Mouse (Mus musculus): ENCODE results near the gene Tmem117. TPM values are rescaled to one million over a fixed set of nuclear protein-coding genes. Genes with fewer than 3 reads are reported as not detected.

The Tmem117 gene
- 1 to 10 TPM; 8.0 to 8.4 TPM for total RNA-seq (2021)

DNA sequence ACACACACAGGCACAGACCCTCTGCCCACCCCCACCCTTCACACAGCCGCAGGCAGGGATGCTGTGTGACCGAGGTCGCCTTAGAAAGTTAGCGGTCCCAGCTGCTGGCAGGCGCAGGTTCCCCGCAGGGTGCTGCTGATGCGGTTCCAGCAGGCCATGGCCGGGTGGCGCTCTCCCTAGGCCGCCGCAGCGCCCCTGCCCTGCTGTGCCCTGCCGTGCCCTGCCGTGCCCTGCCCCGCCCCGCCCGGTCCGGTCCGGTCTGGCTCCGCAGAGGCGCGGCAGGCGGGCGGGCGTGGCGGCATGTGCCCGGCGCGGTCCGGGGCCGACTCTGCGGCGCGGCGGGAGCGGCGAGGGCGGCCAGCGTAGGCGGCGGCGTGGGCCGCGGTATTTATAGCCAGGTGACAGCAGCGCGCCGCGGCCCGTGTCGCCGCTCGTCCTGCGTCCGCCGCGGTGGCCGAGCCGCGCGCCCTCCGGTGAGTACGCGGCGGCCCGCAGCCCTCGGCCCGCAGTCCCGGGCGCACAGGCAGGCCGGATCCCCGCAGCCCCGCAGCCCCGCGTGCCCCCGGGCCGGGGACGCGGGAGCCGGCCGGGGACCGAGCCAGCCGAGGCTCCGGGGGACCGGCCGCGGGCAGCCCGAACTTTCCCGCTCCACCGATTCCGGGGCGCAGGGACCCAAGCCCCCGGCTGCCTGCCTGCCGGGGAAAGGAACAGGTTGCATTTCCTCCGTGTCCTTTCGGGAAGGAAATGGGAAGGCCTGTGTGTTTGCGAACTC lies at the start of gene Tmem117:
TSS of gene Tmem117 (plus strand) at position 403 of the 772 bp plus-strand sequence.
- intact Hi-C loops (cut with DNase I) = no loop called here
- DNase-seq (ENCODE audit: low spot score in 2 of 2) = peak; percentile 22 to 62

DNA sequence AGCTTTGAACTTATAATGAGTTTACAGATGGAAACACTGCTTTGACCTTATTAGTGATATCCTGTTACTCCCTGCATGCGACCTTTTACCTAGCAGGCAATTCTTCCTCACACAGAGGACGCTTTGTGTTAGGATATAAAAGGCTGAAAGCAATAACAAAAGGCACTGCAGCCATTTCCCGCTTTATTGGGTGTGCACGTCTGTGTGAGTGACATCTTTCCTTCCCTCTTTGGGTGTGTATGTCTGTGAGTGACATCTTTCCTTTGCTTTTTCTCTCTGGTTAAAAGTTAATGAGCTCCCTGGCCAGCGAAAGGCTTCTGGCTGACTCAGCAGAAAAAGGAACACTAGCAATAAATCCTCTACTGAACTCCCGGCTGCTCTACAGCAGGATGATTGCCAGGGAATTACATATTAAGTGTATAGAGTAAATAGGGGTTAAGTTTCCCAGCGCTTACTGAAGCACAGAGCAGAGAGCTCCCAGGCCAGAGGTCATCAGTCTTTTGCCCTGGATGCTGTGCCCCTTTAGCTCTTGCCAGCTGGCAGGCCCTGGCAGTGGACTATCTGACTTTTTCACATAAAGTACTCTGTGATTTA lies 46.9 kb upstream of the Tmem117 start:
- DNase-seq (ENCODE audit: low spot score in 2 of 2) = no peak
- intact Hi-C loops (cut with DNase I) = no loop called here

DNA sequence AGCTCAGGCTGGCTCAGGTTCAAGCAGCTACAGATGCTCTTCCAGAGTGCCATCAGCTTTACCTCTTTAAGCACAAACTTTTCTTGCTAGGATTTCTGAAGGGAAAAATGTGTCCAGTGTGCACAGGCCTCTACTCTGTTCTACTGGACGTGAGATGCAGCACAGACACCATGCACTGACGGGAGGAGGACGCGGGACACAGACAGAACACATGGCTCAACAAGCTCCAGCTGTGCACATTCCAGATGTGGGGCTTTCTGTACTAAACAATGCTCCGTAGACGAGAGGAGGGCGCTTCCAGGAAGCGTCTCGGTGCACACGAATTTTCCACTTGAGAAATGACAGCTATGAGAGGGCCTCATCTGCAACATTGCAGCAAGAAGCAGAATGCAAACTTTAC lies 45.9 kb upstream of the Tmem117 start:
- intact Hi-C loops (cut with DNase I) = no loop called here

DNA sequence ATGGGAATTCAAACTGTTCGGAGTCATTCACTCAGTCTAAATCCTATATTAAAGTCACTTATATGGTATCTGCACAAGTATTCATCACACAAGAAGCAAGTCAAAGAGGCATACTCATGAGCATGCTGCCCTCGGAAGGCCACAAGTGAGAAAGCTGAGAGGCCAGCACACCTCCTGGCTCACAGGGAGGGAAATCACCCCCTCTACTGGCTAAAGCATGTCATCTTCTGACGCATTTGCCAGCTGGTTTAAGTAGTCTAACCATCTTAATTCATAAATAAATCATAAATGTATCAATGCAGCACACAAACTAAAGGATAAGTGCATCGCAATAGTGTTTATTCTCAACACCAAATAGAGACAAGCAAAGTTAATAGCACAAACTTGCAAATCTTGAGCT lies 44.3 kb upstream of the Tmem117 start:
- intact Hi-C loops (cut with DNase I) = no loop called here
- no peak for DNase-seq (ENCODE audit: low spot score in 2 of 2)

More for the DNA sequence above, 45.9 kb upstream of the Tmem117 start:
- DNase-seq (ENCODE audit: low spot score in 2 of 2) = no peak

DNA sequence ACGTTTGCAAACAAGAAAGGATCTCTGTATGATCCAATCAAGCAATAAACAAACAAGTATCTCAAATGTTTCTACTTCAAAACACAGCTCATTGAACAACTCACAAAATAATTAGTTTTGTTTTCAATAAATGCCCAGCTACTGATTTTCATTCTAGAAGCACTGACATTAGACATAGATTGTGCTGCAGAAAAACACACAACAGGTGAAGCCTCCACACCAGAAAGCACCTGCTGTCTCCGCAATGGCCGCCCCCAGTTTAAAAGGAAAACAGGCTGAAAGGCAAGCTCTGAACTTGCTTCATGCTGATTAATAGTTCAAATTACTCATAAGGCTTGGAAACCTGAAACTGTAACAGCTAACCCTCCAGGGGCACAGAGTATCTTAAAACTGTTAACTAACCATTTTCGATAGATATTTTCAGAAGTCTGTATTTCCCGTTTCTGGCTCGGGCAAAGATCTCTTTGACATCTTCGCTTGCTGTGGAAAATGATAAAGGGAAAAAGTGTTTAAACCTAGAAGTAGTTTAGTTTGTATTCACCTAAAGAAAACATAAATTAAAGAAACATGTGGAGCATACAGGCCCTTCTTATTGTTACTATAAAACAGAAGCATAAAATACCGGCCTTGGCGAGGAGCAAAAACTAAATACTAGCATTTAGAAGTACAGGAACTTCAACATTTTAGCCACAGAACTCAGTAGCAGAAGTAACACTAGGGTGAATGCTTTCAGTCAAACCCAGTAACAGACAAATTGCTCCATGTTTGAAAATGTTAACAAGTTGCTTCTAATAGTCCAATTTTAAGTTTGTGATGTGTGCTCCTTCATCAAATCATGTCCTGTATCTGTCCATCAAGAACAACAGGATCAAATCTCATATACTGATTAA lies 41.0 kb upstream of the Tmem117 start:
- intact Hi-C loops (cut with DNase I) = no loop called here
- DNase-seq (ENCODE audit: low spot score in 2 of 2) = no peak

DNA sequence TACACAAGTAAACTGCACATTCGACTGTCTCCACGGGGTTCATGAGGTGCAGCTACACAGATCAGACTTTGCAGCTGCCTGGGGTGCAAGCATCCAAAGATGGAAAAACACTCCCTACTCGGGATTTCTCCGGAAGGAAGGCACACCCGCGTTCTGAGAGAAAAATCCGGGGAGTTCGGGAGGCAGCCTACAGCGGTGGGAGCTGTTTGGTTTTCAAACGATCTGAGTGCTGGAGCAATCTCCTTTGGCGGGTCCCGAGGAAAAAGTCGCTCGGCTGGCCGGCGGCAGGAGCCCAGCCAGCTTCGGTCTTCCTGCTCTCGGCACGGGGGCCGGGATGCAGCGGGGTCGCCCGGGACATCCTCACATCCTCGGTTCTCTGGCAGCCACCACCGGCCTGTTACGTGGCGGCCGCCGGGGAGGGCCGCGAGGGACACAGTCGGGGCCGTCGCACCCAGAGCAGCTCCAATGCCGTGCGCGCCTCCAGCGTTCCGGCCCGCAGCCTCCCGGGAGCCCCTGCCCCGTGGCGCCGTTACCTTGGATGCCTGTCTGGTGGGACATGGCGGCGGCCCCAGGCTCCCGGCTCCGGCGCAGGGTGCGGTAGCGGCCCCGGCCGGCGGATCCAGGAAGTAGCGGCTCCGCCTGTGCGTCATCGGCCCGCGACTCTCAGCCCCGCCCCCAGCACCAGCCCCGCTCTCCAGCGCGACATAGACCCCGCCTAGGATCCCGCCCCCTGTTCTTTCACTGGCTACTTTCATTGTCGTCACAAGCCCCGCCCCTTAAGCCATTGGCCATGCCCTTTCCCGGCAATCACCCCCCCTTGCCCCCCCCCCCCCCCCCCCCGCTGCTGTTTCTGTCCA lies 39.6 kb upstream of the Tmem117 start, which contains the start of gene Twf1:
TSS of gene Twf1 (minus strand) at position 671 of the 857 bp plus-strand sequence.
- intact Hi-C loops (cut with DNase I) = no loop called here
- DNase-seq (ENCODE audit: low spot score in 2 of 2) = peak; percentile 97

DNA sequence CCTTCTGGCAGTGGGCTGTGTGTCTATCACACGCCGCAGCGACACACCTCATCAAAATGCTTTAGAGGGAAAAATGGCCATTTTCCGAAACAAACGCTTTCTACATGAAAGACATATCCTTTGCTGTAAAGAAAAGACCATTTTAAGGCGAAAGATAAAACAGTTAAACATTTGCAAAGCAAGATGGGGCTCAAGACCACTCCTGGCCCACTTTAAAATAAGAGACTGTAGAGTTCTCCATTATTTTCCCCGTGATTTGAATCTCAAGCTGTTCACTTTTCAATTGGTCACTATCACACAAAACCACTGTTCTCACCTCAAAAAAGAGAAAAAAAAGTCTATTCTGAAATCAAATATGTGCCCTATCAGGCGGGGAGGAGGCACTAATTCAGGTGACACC lies 38.9 kb upstream of the Tmem117 start:
- no peak for DNase-seq (ENCODE audit: low spot score in 2 of 2)
- intact Hi-C loops (cut with DNase I) = no loop called here

DNA sequence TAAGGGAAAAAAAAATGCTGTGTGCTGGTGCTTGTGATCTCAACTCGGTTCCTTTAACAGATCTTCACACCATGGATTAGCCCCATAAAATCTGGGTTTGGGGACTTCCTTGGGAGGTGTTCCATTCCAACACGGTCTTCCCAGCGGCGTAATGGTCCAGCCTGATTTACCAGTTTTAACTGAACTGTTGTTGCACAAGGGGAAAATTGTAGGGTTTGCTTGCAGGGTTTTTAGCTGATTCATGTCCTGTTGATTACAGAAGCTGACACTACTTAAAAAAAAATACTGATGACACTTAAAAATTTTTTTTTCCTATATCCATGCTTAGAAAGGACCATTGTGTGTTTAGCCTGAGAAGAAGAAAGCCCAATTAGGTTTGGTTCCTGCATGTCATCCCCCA lies 37.7 kb upstream of the Tmem117 start:
- intact Hi-C loops (cut with DNase I) = no loop called here
- no peak for DNase-seq (ENCODE audit: low spot score in 2 of 2)

DNA sequence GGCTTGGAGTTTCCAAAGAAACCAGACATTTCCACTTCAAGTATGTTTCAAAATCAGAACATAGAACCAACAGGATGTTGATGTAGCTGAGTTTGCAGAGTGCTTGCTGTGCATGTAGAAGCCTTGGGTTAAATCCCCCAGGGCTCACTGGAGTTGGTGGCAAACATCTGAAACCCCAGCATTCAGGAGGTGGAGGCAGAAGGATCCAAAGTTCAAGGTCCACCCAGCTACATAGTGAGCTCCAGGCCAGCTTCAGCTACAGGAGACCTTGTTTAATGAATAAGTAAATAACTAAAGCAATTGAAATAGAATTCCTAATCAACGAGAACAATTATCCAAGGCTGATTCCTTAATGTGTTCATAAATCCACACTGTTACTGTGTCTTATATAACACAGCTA lies 35.4 kb upstream of the Tmem117 start:
- DNase-seq (ENCODE audit: low spot score in 2 of 2) = no peak
- intact Hi-C loops (cut with DNase I) = no loop called here

DNA sequence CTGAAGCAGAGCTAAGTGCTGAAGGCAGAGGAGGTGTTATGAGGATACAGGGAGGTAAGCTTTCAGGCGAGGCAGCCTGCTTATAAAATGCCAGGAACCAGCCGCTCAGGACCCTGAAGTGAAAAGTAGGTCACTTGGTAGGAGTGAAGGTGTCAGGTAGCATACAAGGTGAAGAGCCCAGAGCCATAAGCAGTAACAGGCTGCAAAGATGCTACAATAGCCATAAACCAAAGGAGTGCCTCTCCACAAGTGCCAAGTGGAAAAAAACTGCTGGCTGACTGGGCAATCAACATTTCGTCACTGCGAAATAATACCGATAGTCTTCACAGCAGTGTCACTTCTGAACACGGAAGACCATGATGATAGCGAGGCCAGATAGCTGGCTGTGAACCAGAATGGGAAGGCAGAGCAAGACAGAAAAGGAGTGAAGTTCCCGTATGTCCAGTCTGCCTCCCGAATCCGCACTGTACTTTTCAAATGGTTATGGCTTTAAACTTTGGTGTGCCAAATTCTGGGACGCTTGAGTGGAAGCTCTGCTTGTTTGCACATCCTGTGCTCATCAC lies 28.8 kb upstream of the Tmem117 start:
- no peak for DNase-seq (ENCODE audit: low spot score in 2 of 2)
- intact Hi-C loops (cut with DNase I) = loop anchor here (5.0 kb wide), 1 partner anchor 43 kb away; no protein-coding TSS in a partner anchor

DNA sequence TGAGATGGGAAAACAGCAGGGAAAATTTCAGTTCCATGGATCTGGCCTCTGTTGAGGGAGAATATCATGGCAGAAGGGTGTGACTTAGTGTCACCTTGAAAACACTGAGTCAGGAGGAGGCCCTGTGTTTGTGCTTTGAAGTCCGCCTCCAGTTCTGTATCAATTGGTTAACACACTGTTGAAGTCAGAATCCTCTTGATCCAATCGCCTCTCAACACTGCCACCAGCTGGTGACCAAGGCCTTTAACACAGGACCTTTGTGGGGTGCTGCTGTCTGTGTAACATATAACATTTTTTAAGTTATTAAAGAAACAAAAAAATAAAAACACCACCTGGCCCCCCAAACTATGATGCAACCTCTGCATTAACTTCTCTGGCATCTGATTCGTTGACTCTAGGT lies 27.7 kb upstream of the Tmem117 start:
- intact Hi-C loops (cut with DNase I) = loop anchor here (5.0 kb wide), 1 partner anchor 44 kb away; no protein-coding TSS in a partner anchor
- DNase-seq (ENCODE audit: low spot score in 2 of 2) = no peak

DNA sequence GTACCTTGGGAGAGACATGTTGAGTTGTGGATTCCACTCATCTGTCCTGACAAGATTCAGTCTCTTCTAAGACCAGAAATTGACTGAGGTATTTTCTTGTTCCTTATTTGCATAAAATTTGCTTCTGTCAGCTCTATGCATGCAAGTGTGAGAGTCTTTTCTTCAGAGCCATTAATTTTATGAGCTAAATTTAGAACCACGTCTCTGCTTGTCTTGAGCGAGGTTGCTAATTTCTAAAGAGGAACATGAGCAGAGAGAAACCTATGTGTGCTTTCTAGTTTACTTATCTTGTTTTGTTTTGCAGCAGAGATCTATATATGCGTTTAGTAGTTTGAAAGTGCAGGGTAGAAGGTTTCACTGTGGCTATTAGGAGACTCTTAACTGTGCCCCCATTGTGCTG lies 26.6 kb upstream of the Tmem117 start:
- no peak for DNase-seq (ENCODE audit: low spot score in 2 of 2)
- intact Hi-C loops (cut with DNase I) = loop anchor here (5.0 kb wide), 1 partner anchor 45 kb away; no protein-coding TSS in a partner anchor

DNA sequence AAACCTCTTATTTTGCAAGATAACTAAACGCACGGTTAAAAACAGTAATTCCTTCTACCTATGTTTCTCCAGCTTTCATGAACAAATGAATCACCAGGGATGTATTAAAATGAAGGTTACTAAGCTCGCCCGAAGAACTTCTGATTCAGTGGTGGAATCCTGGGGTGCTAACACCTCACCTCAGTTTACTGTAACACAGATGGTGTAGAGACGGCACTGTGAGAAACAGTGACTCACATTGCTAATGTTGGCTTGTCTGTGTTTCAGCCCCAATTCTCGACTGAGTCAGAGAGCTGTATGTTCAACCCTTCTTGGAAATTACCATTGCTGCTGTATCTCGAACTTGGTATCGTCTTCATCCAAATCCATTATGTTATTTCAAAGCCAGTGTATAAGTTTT lies 21.3 kb upstream of the Tmem117 start:
- DNase-seq (ENCODE audit: low spot score in 2 of 2) = peak; percentile 18 to 22

DNA sequence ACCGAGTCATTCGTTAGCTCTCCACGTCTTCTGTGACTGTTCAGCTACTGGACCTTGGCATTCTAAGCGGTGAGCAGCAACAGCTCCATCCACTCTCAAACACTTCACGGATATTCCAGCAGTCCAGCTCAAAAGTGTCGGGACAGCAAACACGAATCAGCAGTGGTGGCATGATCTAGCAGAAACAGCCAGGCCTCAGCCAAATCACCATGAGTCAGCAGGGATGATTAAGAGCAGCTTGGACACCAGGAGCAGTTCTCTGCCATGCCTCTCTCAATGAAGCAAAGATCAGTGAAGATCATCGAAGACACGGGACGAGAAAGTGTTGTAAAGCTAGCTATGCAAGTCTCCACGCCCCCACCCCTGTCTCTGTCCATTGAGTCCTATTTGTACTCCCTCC lies 13.0 kb upstream of the Tmem117 start:
- no peak for DNase-seq (ENCODE audit: low spot score in 2 of 2)
- intact Hi-C loops (cut with DNase I) = no loop called here

More for the DNA sequence above, 21.3 kb upstream of the Tmem117 start:
- intact Hi-C loops (cut with DNase I) = no loop called here

DNA sequence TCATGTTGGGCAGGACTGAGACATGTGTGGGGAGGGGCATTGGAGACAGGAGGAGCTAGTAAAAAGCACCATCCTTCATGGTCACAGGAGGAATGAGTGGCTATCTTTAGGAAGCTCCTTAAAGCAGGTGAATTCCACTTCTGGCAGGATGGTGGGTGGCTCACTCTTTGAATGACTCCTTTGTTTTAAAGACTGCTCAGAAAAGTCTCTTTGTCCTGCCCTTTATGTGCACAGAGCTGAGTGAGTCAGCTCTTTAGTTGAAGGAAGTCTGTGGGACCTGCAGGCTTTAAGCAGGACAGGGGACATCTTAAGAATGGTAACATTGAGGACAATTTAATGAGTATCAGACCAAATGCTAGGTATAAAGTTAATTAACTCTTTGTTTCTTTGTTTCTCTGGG lies 8.1 kb upstream of the Tmem117 start:
- no peak for DNase-seq (ENCODE audit: low spot score in 2 of 2)
- intact Hi-C loops (cut with DNase I) = no loop called here

DNA sequence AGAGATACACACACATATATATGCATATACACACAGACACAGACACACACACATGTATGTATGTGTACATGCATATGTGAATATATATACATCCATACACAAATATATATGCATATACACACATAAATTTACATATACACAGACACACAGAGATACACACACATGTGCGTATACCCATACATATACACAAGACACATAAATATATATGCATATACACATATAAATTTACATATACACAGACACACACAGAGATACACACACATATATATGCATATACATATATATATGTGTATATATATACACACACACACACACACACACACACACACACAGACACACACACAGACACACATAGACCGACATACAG lies 586 bp upstream of the Tmem117 start:
- intact Hi-C loops (cut with DNase I) = no loop called here

DNA sequence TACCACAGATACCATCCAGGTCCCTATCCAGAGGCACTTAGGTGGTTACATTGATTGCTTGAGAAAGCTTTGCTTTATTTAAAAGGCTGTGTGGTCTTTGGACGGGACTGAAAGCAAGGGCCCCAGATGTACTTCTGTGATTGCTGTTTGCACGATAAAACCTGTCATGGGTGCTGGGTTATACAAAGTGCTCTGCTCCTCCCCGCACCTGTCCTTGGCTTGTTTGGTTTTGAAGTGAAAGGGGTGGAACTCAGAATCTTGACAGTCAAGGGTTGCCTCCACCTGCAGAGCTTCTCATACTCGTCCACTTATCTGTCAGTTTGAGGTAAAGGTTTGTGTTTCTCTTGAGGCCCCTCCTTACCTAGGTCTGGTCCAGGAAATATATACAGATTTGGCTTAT lies 1.5 kb downstream of the Tmem117 start:
- intact Hi-C loops (cut with DNase I) = no loop called here
- no peak for DNase-seq (ENCODE audit: low spot score in 2 of 2)

More for the DNA sequence above, 586 bp upstream of the Tmem117 start:
- no peak for DNase-seq (ENCODE audit: low spot score in 2 of 2)

DNA sequence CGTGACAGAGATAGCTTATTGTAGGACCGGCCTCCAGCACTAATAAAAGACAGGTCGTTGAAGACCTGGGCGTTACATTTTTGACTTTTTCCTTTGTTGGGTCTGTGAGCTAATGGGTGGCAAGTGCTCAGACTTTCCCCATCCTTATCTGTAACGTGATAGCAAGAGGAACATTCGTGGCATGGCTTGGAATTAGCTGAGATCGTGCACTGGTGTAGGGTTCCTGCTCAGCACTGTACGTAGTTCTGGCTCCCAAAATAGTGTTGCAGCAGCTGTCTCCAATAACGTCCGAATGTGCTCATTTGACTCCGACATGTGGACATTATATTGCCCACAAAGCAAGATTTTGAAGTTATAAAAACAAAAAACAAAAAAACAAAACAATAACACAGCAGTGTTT lies 5.5 kb downstream of the Tmem117 start:
- intact Hi-C loops (cut with DNase I) = no loop called here
- DNase-seq (ENCODE audit: low spot score in 2 of 2) = no peak

DNA sequence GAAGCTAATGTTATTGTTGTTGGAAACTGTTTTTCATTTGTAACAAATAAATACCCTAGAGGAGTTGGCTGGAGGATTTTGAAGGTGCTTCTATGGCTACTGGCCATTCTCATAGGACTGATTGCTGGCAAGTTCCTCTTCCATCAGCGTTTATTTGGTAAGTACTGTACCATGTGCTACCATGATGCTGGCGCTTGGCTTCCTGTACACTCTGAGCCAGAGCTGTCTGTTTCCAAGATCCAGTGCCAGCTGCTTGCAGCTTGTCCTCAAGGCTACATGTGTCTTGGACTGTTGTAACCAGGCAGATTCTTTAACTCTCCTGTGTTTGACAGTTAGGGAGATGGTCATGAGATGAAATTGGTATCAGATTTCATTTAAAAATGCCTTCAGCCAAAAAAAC lies 9.2 kb downstream of the Tmem117 start:
- intact Hi-C loops (cut with DNase I) = no loop called here
- no peak for DNase-seq (ENCODE audit: low spot score in 2 of 2)

Measured in left cerebral cortex, postnatal 36 days (tissue).